Mouse (Mus musculus): ENCODE data around the gene Ubqln4. TPM values are rescaled to one million over a fixed set of nuclear protein-coding genes. Genes with fewer than 3 reads are reported as not detected.

Gene Ubqln4
- polyA plus RNA-seq, 1 experiment from 2014 or later, result 80.1 TPM

GRCm38 (mm10) chr3:88543174-88543573 is 10.4 kb upstream of the Ubqln4 start:
- no peak overlapping the region for H3K27ac ChIP-seq (replicated peaks; ENCODE audit: low read depth, low read length)

GRCm38 (mm10) chr3:88543651-88544410 is 9.7 kb upstream of the Ubqln4 start:
- no peak overlapping the region for H3K4me2 ChIP-seq (ENCODE audit: low read depth, severe bottlenecking)
- H3K4me1 ChIP-seq (ENCODE audit: control insufficient read depth, insufficient read depth, low read length), result peaks cover 9% of the 10 kb centered on the region
- H3K9me3 ChIP-seq (ENCODE audit: control insufficient read depth, low read length), result no peaks in the 10 kb centered on the region
- no peak for DNase-seq (ENCODE audit: low spot score)
- H3K4me3 ChIP-seq (ENCODE audit: low read depth, low read length), result no peak overlapping the region
- H3K36me3 ChIP-seq (ENCODE audit: control insufficient read depth, insufficient read depth, low read length), result peaks cover 5% of the 10 kb centered on the region; the same call in 1 of the 2 replicates
- H3K27me3 ChIP-seq (ENCODE audit: control insufficient read depth, insufficient read depth, low read length), result no peaks in the 10 kb centered on the region
- H3K27ac ChIP-seq (replicated peaks; ENCODE audit: low read depth, low read length), result no peak overlapping the region
- ATAC-seq (ENCODE audit: insufficient number of reproducible peaks, low FRiP score, low TSS enrichment, low read depth), result no peak
- WGBS, result 72% methylated on average over 5 of the region's 5 CpGs
- H3K9ac ChIP-seq (ENCODE audit: low read length), result no peak overlapping the region

More at GRCm38 (mm10) chr3:88543174-88543573, 10.4 kb upstream of the Ubqln4 start:
- no peak for DNase-seq (ENCODE audit: low spot score)
- H3K9ac ChIP-seq (ENCODE audit: low read length), result no peak overlapping the region
- no peak for ATAC-seq (ENCODE audit: insufficient number of reproducible peaks, low FRiP score, low TSS enrichment, low read depth)
- H3K4me2 ChIP-seq (ENCODE audit: low read depth, severe bottlenecking), result no peak overlapping the region
- peaks cover 9% of the 10 kb centered on the region; the same call in 1 of the 2 replicates for H3K36me3 ChIP-seq (ENCODE audit: control insufficient read depth, insufficient read depth, low read length)
- 90% methylated on average over 8 of the region's 8 CpGs for WGBS
- H3K9me3 ChIP-seq (ENCODE audit: control insufficient read depth, low read length), result no peaks in the 10 kb centered on the region
- no peak overlapping the region; the same call in 1 of the 2 replicates for H3K4me3 ChIP-seq (ENCODE audit: low read depth, low read length)
- peaks cover 16% of the 10 kb centered on the region for H3K4me1 ChIP-seq (ENCODE audit: control insufficient read depth, insufficient read depth, low read length)
- no peaks in the 10 kb centered on the region for H3K27me3 ChIP-seq (ENCODE audit: control insufficient read depth, insufficient read depth, low read length)

GRCm38 (mm10) chr3:88544514-88544913 is 9.0 kb upstream of the Ubqln4 start:
- 46% methylated on average over 5 of the region's 5 CpGs for WGBS
- H3K27ac ChIP-seq (replicated peaks; ENCODE audit: low read depth, low read length), result no peak overlapping the region
- H3K36me3 ChIP-seq (ENCODE audit: control insufficient read depth, insufficient read depth, low read length), result peaks cover 5% of the 10 kb centered on the region; the same call in 1 of the 2 replicates
- DNase-seq (ENCODE audit: low spot score) (no peak), ATAC-seq (ENCODE audit: insufficient number of reproducible peaks, low FRiP score, low TSS enrichment, low read depth) (no peak)
- H3K9me3 ChIP-seq (ENCODE audit: control insufficient read depth, low read length), result no peaks in the 10 kb centered on the region
- no peak overlapping the region for H3K4me3 ChIP-seq (ENCODE audit: low read depth, low read length)
- H3K27me3 ChIP-seq (ENCODE audit: control insufficient read depth, insufficient read depth, low read length), result no peaks in the 10 kb centered on the region
- H3K9ac ChIP-seq (ENCODE audit: low read length), result no peak overlapping the region
- H3K4me2 ChIP-seq (ENCODE audit: low read depth, severe bottlenecking), result no peak overlapping the region
- H3K4me1 ChIP-seq (ENCODE audit: control insufficient read depth, insufficient read depth, low read length), result peaks cover 6% of the 10 kb centered on the region; the same call in 1 of the 2 replicates

GRCm38 (mm10) chr3:88544955-88545591 is 8.5 kb upstream of the Ubqln4 start:
- H3K4me3 ChIP-seq (ENCODE audit: low read depth, low read length), result no peak overlapping the region

GRCm38 (mm10) chr3:88546674-88547418 is 6.7 kb upstream of the Ubqln4 start:
- Histone ChIP-seq H3K36me3 (ENCODE audit: control insufficient read depth, insufficient read depth, low read length) (no peaks in the 10 kb centered on the region), H3K4me3 (ENCODE audit: low read depth, low read length) (no peak overlapping the region), H3K9ac (ENCODE audit: low read length) (no peak overlapping the region), H3K27me3 (ENCODE audit: control insufficient read depth, insufficient read depth, low read length) (no peaks in the 10 kb centered on the region), H3K27ac (replicated peaks; ENCODE audit: low read depth, low read length) (no peak overlapping the region), H3K4me2 (ENCODE audit: low read depth, severe bottlenecking) (no peak overlapping the region), H3K9me3 (ENCODE audit: control insufficient read depth, low read length) (no peaks in the 10 kb centered on the region), H3K4me1 (ENCODE audit: control insufficient read depth, insufficient read depth, low read length) (peaks cover 5% of the 10 kb centered on the region; the same call in 1 of the 2 replicates)
- no peak for ATAC-seq (ENCODE audit: insufficient number of reproducible peaks, low FRiP score, low TSS enrichment, low read depth)
- DNase-seq (ENCODE audit: low spot score), result no peak
- whole genome bisulfite sequencing, result 74% methylated on average over 6 of the region's 6 CpGs

More at GRCm38 (mm10) chr3:88544955-88545591, 8.5 kb upstream of the Ubqln4 start:
- Histone ChIP-seq H3K4me1 (ENCODE audit: control insufficient read depth, insufficient read depth, low read length) (peaks cover 5% of the 10 kb centered on the region; the same call in 1 of the 2 replicates), H3K36me3 (ENCODE audit: control insufficient read depth, insufficient read depth, low read length) (peaks cover 3% of the 10 kb centered on the region; the same call in 1 of the 2 replicates), H3K27ac (replicated peaks; ENCODE audit: low read depth, low read length) (no peak overlapping the region), H3K9me3 (ENCODE audit: control insufficient read depth, low read length) (no peaks in the 10 kb centered on the region), H3K27me3 (ENCODE audit: control insufficient read depth, insufficient read depth, low read length) (no peaks in the 10 kb centered on the region), H3K4me2 (ENCODE audit: low read depth, severe bottlenecking) (no peak overlapping the region), H3K9ac (ENCODE audit: low read length) (no peak overlapping the region)
- DNase-seq (ENCODE audit: low spot score), result no peak
- WGBS, result 60% methylated on average over 20 of the region's 20 CpGs
- ATAC-seq (ENCODE audit: insufficient number of reproducible peaks, low FRiP score, low TSS enrichment, low read depth), result no peak

GRCm38 (mm10) chr3:88548180-88548917 is 5.2 kb upstream of the Ubqln4 start, which contains the start of gene Rab25:
Rab25 (minus strand) TSS chr3:88548300.
- no peaks in the 10 kb centered on the region for H3K36me3 ChIP-seq (ENCODE audit: control insufficient read depth, insufficient read depth, low read length)
- H3K4me2 ChIP-seq (ENCODE audit: low read depth, severe bottlenecking), result no peak within 1 kb of the TSS
- H3K9me3 ChIP-seq (ENCODE audit: control insufficient read depth, low read length), result no peaks in the 10 kb centered on the region
- 0 out of 2 replicates have a peak within 1 kb of the TSS, but pooled peaks have one; percentile 6 for H3K4me3 ChIP-seq (ENCODE audit: low read depth, low read length)
- DNase-seq (ENCODE audit: low spot score) (no peak), ATAC-seq (ENCODE audit: insufficient number of reproducible peaks, low FRiP score, low TSS enrichment, low read depth) (no peak)
- WGBS, result 42% methylated on average over 18 of the region's 18 CpGs
- no peaks in the 10 kb centered on the region for H3K27me3 ChIP-seq (ENCODE audit: control insufficient read depth, insufficient read depth, low read length)
- H3K9ac ChIP-seq (ENCODE audit: low read length), result no peak within 1 kb of the TSS
- no peak within 1 kb of the TSS for H3K27ac ChIP-seq (replicated peaks; ENCODE audit: low read depth, low read length)
- peaks cover 7% of the 10 kb centered on the region for H3K4me1 ChIP-seq (ENCODE audit: control insufficient read depth, insufficient read depth, low read length)

- H3K36me3 ChIP-seq (ENCODE audit: control insufficient read depth, insufficient read depth, low read length), result peaks cover 8% of the 10 kb centered on the region
- no peak overlapping the region for H3K27ac ChIP-seq (replicated peaks; ENCODE audit: low read depth, low read length)
- no peaks in the 10 kb centered on the region for H3K9me3 ChIP-seq (ENCODE audit: control insufficient read depth, low read length)
- ATAC-seq (ENCODE audit: insufficient number of reproducible peaks, low FRiP score, low TSS enrichment, low read depth), result no peak
- no peak overlapping the region for H3K4me3 ChIP-seq (ENCODE audit: low read depth, low read length)
- 89% methylated on average over 4 of the region's 4 CpGs for WGBS
- no peak overlapping the region for H3K4me2 ChIP-seq (ENCODE audit: low read depth, severe bottlenecking)
- H3K4me1 ChIP-seq (ENCODE audit: control insufficient read depth, insufficient read depth, low read length), result peaks cover 7% of the 10 kb centered on the region
- DNase-seq (ENCODE audit: low spot score), result no peak
- H3K9ac ChIP-seq (ENCODE audit: low read length), result no peak overlapping the region
- no peaks in the 10 kb centered on the region for H3K27me3 ChIP-seq (ENCODE audit: control insufficient read depth, insufficient read depth, low read length)
These were observed 2.0 kb upstream of the Ubqln4 start for GRCm38 (mm10) chr3:88551586-88551985.

Data from limb, embryonic 11.5 days (tissue).